Mouse (Mus musculus) CD4-positive, CD25-positive, alpha-beta regulatory T cell, adult 2 months (primary cell): ENCODE results near the gene Gtf3a.

Source experiments
- DNase-seq: peaks from one replicate; pipeline ENCODE4 v3.0.0-alpha.2; 2012; ENCODE audit warnings: low read depth, low spot score

Gene Gtf3a

DNA sequence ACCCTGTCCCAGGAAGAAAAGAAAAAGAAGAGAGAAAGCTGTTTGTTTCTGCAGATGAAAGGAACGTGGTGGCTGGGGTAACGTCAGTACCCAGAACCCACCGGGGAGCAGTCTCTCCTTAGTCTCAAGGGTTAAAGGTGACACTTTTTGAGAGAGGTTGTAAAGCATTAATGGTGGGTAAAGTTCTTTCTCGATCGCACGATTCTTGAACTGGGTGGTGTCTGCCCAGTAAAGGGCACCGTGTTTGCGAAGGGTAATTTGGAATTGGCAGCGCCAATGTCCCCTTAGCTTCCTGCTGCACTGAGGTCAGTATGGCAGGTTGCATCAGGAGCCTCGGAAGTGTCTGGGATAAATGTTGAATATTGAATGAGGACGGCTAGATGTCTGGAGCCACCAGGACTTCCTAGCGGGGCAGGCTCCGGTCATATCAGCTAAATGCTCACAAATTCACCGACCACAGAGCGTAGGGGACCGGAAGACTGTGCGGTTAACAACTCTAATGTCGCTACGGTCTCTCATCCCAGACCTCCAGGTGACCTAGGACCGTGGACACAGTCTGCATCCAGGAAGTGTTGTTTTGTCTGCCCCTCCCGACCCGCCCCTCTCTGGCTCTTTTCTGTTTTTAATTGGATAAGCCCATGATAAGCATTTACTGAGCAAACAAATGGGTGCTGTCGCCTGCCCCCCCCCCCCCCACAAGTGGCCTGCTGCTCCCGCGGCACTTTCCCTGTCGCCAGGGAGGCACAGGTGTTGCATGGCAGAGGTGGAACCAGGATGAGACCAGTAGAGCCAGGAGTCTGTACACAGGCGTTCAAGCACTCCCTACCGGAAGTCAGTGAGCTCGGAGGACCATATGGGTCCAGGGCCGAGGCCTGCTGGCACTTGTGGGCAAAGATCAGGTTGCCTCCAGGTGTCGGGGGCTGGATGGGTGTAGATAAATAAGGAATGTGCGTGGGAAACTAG, 10.6 kb upstream of the Gtf3a start:
- no peak for DNase-seq

DNA sequence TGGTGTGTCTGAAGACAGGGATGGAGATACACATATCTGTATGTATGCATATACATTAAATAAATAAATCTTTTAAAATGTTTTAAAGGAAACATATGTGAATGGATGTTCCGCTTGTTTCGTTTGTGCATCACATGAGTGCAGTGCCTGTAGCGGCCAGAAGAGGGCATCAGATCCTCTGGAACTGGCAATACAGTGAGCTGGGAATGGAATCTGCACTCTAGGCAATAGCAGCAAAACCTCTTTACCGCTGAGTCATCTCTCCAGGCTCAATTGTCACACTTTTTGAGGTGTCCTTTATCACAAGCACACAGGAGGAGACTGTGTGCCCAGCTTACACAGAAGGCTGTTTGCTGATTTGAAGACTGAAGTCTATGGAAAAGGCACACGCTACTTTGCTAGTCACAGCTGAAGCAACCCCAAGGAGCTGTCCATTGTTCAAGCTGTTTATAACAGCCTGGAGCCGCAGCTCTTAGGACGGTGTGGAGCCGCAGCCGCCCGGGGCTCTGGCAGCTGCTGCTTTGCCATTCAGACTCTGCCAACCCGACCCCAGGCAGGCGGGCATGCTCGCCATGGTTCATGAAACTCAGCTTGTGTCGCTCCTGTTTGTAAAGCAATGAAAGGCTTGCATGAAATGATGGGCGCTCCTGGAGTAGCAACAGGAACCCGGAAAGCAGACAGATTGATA, 9.2 kb upstream of the Gtf3a start:
- peak; percentile 33 for DNase-seq

DNA sequence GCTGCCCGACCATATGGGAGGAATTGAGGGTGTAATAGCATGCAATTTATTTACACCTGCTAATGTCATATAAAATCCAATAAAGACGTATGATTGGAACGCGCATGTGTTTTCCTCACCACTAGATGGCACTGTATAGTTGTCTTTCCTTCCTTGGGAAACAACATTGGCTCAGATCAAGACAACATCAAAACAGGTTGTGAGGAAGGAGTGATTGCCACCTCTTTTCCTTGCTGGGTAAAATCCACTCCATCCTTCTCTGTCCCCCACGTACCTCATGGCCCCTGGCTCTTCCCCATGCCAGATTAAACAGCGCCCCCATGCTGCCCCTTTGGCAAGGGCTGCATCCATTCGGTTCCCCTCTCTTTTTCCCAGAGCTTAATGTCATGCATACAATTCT, 8.2 kb upstream of the Gtf3a start:
- peak; percentile 68 for DNase-seq

DNA sequence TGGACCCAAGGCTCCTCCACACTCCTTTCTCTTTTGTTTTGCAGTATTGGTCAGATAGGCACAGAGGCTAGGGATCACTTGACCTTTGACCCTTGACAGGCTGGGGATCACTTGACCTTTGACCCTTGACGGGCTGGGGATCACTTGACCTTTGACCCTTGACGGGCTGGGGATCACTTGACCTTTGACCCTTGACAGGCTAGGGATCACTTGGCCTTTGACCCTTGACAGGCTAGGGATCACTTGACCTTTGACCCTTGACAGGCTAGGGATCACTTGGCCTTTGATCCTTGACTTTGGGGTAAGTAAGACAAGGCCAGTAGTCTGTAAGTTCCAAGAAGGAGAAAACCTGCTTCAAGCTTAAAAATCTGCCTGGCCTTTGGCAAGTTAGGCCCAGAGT, 6.5 kb upstream of the Gtf3a start:
- peak; percentile 12 for DNase-seq

DNA sequence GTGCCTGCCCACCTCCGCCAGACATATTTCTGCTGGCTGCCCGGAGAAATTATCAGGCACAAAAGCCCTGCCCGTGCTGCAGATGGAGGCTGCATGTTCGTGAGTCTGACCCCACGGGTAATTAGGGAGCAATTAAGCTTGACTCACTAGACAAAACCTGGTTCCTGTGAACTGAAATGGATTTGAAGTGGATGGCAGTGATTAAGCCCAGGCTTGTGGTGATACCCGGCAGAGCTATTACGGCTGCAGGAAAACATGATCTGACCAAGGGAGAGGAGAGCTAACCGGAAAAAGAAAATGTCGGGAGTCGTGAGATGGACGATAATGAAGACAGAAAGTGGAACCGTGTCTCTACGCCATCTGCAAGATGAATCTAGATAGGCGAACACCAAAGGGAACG, 5.5 kb upstream of the Gtf3a start:
- DNase-seq, result no peak

DNA sequence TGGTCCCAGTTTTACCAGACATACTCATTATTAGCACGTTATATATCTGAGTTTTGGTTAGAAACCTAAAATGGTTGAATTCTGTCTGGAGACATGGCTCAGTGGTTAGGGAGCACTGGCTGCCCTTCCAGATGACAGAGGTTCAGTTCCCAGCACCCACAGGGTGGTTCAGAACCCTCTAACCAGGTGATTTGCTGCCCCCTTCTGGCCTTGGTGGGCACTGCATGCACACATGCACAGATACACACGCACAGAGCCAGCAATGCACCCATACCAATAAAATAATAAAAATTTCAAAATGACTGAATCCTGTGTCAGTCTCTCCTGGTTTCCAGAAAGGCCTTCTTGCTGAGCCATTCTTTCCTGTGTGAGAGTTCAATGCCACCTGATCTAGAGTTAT, 3.9 kb upstream of the Gtf3a start:
- peak; percentile 45 for DNase-seq

DNA sequence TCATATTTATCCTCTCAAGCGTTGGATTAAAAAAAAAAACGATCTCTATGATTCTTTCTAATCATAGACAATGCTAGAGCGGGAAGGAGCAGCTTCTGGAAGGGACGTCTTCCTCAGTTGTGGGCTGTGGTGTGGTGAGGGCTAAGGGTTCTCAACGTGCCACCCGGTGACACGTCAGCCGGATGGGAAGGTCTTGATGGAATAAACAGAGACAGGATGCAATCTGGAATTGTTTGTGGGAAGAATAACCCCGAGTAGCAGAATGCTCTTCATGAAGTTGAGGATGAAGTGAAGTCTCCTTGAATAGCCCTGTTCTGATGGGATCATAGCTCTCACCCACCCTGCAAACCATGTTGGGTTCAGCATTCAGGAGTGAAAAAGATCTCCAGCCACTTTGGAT, 1.8 kb upstream of the Gtf3a start:
- DNase-seq, result no peak

DNA sequence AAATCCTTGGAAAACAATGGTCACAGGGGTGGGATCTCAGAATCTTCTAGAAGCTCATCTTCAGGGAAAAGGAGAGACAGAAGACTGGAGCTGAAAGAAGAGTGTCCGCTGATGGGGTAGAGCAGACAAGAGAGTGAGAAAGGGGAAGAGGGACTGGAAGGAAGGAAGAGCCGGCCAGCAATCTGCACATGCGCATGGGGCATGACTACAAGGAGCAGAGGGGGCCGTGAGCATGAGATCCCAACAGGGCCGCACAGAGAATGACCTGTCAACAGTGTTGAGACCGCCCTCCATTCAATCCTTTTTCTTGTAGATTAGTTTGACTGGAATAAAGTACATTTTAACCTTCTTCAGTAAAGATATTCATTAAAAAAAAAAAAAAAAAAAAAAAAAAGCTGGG, 960 bp upstream of the Gtf3a start:
- no peak for DNase-seq

DNA sequence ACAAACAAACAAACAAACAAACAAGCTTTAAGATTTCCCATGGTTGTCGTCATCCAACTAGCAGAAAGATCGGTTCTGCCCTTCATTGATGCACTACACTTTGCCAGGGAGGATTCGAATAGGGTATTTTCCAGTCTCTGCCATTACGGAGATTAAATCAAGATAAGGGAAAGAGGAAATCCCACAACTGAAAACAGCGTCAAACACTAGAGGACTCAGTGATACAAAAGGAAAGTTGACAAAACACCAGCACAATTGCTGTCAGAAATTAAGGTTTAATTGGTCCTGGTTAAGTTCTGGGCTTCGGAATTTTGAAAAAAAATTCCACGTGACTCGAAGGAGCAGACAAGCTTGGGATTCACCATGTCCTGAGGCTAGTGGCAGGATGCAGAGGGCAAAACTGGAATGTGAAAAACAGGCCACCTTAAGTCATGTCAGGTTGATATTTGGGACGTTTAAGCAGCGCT, 383 bp upstream of the Gtf3a start:
- peak; percentile 63 for DNase-seq

DNA sequence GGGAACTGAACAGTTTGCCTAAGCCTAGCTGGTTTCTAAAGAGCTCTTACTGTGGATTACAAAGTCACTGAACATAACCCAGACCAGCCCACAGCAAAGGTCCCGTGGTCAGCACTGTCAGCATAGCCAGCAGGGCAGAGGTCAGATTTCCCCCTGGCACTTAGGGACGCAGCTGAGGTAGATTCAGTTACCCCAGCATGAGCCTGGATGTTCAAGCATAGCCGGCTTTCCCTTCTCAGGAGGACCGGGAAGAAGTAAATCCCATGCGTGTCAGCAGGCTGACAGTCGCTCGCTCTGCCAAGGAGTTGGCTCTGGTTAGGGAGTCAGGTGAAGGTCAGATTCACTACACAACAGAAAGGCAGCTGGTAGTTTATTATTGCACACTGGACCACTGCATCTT, 6.1 kb downstream of the Gtf3a start:
- DNase-seq, result no peak

DNA sequence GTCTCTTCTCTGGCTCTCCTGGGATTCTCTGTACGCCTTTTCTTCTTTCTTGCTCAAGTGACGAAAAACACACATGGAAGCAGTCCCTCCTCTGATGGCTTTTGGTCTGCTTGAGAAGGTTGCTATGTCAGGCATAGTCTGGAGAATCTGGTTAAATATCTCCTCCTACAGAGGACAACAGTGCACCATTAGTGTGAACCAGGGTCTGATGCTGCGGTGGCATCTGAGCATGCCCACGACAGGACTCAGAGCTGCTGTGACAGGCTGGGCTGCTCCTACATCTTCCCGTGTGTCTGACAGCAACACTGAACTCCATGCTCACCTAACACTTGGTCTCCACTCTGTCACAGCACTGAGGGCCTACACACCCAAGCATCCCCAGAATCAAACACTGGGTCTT, 7.2 kb downstream of the Gtf3a start:
- no peak for DNase-seq

DNA sequence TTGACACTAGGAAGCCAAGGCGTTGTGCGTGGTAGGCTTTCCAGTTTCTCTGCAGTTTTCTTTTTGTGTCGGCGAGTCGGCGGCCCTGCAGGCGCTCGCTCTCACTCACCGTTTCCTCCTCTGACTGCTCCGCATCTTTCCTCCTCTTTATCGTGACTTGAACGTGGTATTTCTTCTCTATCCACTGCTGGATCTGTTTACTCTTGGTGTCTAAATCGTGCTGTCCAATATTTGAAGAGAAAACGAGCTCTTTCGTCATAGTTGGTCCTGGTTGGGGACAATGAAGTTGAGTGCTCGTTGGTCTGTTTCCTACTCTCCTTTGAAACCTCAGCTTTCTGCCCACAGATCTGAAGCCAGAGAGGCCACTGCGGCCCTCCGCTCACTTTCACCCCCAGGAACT, 8.2 kb downstream of the Gtf3a start:
- no peak for DNase-seq

DNA sequence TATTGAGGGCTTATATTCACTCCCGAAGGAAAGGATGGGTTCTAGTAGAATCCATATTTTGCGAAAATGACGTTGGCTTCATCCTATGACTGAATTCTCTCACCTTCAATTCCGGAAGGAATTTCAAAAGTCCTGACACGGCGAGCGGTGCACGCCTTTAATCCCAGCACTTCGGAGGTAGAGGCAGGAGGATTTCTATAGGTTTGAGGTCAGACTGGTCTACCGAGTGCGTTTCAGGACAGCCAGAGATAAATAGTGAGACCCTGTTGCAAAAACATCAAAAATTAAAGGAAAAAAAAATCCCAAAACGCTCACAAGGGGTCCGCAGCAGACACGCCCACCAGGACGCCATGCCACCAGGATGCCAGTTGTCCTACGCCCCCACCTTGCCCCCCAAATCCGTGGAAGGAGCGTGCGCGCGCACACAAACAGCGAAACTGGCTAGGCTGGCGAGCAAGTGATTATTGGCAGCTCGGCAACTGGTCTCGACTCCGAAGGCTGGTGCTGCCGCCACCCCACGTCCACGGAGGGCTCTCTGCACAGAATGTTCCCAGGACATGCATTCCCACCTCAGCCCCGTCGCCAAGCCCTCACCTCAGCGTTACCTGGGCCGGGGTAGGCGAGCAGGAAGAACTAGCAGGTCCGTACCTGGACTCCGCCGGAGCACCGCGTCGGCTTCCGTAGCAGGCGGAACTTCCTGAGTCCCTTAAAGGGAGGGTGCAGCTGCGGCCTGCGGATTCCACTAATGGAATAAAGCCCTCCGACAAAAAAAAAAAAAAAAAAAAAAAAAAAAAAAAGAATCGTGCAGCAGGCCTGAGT, 14.9 kb downstream of the Gtf3a start, which contains the start of gene Mtif3:
Gene Mtif3, minus strand, starts transcription at position 683 of the 819 bp plus-strand sequence.
- peak; percentile 92 for DNase-seq

DNA sequence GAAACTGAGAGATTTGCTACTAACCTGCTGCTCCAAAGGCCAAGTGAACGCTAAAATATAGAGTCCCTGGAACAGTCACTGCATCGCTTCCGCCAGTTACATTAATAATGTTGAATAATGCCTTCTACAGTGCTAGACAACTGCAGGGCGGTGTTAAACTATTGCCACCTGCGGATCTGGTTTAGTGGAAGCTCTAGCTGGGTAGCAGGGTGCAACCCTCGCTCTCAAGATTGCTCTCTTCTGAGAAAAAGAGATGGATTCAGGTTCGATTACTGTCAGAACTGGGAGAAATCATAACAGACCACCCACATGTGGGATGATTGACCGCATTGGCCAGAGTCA, 15.5 kb downstream of the Gtf3a start:
- DNase-seq, result no peak

DNA sequence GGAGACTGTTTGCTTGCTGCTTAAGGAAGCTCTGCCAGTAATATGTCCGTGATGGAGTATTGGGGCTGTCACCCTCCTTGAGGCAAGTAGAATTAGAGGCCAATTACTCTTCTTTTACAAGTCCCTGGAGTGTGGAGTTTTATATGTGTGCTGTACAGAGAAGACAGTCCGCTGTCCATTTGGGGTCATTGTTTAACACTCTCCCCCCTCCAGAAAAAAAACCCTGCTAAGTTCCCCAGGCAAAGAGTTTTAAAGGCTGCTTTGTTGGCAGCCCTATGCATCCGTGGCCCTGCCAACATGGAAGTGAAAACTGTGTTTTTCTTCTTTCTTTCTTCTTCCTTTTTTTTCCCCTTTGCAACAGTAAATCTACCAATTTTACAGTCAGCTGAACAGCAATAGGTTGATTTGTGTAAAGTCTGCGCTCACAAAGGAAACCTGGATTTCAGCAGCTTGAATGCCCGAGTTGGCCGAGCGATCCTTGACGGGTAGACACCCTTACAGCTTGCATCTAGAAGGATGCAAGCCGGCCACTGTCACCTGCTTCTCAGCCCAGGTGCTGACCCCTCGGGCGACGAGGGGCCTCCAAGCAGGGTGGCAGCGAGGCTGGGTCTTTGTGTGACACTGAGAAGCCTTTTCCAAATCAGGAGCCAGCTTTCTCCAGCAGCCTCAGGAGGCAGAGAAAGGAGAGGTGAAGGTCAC, 20.4 kb downstream of the Gtf3a start:
- no peak for DNase-seq

DNA sequence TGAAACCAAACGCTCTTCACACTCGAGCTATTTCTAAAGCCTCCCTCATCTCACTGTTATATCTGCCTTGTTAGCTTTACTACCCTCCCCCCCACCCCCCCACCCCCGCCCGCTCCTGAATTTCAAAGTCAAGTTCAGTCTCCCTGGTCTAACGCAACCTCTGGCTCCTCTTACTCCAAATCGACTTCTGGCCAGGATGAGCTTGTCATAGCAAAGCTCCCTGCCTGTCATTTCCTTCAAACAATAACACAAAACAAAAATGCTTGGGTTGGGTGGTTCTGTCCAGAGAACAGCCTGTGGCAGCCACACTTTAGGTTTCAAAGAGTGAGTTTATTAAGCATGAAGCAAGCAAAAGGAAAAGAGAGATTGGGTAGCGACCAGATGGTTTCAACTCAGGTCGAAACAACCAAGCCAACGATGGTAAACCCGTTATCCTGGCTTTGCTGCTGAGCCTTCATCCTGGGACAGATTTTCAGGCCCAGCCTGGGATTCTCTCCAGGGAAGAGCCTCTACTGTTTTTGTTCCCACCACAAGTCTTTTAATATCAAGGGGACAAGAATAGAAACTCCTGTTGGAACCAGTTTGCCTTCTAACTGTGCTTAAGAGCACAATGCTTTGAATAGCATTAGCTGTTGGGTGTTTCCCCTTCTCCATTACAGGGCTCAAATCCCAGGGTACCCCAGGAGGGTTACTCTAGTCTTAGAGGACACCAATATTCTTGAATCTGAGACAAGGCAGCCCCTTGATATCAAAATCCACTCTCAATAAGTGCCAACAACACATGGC, 23.5 kb downstream of the Gtf3a start:
- DNase-seq, result no peak

DNA sequence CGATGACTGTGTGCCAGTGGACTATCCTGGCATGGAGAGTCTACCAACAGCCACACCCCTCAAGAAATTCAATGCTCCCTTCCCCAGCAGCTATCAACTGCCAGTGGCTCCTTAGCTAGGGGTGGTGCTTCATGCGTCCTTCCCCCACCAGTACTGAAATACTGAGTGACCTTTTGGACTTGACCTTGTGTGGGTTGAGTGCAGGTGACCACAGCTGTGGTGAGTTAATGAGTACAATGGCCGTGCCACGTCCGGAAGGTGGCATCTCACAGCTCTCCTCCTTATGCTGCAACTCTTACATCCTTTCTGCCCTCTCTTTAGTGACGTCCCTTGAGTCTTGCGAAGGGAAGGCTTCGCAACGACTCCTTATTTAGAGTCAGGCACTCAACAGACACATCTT, 24.9 kb downstream of the Gtf3a start:
- DNase-seq, result no peak

DNA sequence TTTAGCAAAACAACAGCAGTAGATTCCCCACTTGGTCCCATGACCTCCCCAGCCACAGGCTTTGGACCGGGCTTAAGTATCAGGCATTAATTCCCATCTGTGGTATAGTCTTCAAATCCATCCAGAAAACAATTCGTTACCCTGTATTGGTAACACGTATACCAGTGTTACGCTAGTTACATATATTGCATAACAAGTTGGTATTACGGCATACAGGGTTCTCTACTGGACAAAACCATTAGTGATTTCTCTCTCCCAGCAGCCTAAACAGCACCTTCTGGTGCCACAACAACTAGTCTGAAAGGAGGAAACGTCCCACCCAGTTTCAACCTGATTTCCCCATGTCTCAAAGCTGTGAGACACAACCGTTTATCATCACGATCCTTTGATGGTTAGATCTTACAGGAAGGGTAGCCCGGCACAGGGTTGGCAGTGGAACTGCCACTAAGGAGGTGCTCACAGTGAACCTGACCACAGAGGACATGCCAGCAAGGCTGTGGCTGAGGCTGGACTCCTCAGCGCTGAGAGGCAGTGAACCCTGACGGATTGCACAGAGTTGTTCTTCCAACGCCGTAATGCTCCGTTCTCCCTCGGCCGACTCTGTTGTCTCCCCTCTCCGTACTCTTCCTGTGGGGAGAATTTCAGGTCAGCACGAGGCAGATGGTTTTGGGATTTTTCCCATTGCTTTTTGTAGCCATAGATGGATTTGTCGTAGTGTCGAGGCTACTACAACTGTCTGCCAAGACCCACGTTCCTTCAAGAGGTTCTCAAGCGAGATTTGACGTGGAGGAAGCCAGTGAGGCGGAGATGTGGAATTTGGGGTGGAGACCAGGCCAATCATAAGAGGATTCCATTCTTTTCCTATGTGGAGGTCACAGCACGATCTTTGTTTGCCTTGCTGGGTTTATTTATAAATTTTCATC, 25.7 kb downstream of the Gtf3a start:
- peak; percentile 31 for DNase-seq

DNA sequence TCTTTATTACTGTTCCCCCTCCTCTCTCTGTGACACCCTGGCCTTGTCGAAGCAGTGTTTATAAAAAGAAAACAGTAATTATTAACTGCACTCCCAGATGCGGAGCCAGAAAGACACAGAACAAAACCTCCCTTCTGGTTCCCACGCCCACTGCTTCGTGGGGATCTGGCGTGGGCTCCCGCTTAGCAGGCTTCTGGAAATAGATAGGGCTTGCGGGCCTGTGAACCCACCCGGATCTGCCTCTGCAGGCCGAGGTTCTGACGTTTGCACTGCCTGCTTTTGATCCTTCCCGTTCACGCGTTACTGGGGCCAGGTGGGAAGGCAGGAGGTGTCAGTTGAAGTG, 26.3 kb downstream of the Gtf3a start:
- DNase-seq, result no peak

DNA sequence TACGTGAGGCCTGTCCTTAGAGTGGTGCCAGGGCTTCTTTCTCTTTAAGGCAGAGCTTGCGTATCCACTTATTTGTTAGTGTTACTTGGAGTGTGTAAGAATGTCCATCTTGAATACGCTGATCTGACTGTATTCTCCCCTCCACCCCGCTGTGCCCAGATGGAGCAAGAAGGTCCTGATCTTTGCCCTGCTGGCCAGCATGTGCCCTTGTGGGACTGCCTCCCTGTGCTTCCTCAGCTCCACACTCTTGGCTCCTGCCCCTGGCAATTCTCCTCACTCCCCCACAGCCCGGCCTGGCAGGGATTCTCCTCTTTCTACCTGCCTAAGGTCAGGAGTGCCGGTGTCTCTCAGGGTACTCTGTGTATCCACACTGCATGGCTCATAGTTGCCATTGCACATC, 32.9 kb downstream of the Gtf3a start:
- no peak for DNase-seq
